Mouse (Mus musculus) liver, adult 2 months (tissue): ENCODE results near the gene Acat2.
"Not testable (repeated sequence)": the region's sequence is repeated elsewhere in the genome, so short reads cannot be mapped to it uniquely, and the experiment has no call there.

Experiments
- CTCF ChIP-seq: fragments of 200-500 bp; IDR thresholded peaks from 2 replicates; pipeline ENCODE4 v1.5.1; 2011; ENCODE audit warnings: low read depth, low read length, control low read depth
- POLR2A ChIP-seq: fragments of 200-500 bp; IDR thresholded peaks from 2 replicates; pipeline ENCODE4 v1.6.1; 2011; ENCODE audit warnings: low read length, control low read depth; ENCODE audit not compliant: insufficient read depth; ENCODE audit errors: extremely low read depth

DNA sequence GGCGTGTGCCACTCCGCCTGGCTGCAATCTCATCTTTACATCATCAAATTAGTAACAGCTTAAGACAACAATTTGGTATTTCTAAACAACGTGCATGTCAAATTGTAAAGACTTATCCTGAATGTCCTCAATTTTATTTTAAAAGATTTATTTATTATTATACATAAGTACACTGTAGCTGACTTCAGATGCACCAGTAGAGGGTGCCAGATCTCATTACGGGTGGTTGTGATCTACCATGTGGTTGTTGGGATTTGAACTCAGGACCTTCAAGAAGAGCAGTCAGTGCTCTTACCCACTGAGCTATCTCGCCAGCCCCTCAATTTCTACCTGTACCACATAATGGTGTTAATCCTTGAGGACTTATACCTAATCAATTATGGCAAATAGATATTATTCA lies 41.7 kb upstream of the Acat2 start:
- not testable (repeated sequence) for TF ChIP-seq CTCF, POLR2A
